Mouse (Mus musculus) adrenal gland, postnatal 10 days (tissue): ENCODE measurements at regions not wholly inside any gene's neighbourhood (a gene's known extent, or its start where the extent isn't known, plus 50 kb on each side); places are given as distances from the start of the nearest gene placed in this dataset.

ENCODE experiments used
- DNase-seq: peaks from one replicate; pipeline ENCODE4 v3.0.0; 2021; ENCODE audit warnings: mixed read lengths

GRCm38 (mm10) chr19:27563592-27563991, 134.0 kb upstream of the Pum3 start:
- DNase-seq: no peak

GRCm38 (mm10) chr19:27558199-27558598, 128.6 kb upstream of the Pum3 start:
- DNase-seq: no peak

- DNase-seq: no peak
Measured at GRCm38 (mm10) chr19:27556697-27557096, 127.1 kb upstream of the Pum3 start.

GRCm38 (mm10) chr19:27554841-27555240, 125.2 kb upstream of the Pum3 start:
- no peak for DNase-seq

GRCm38 (mm10) chr19:27553266-27553665, 123.6 kb upstream of the Pum3 start:
- no peak for DNase-seq

GRCm38 (mm10) chr19:27537746-27538145, 108.1 kb upstream of the Pum3 start:
- DNase-seq: no peak

- no peak for DNase-seq
Measured at GRCm38 (mm10) chr19:27537066-27537465, 107.4 kb upstream of the Pum3 start.

GRCm38 (mm10) chr19:27527940-27528558, 98.4 kb upstream of the Pum3 start:
- DNase-seq: no peak

- no peak for DNase-seq
Measured at GRCm38 (mm10) chr19:27519326-27520061, 89.9 kb upstream of the Pum3 start.

- peak; percentile 82 for DNase-seq
Measured at GRCm38 (mm10) chr19:27514267-27514666, 84.6 kb upstream of the Pum3 start.

GRCm38 (mm10) chr19:27513535-27513934, 83.9 kb upstream of the Pum3 start:
- DNase-seq: no peak

- no peak for DNase-seq
Measured at GRCm38 (mm10) chr19:27511340-27511739, 81.7 kb upstream of the Pum3 start.

GRCm38 (mm10) chr19:27509956-27510639, 80.5 kb upstream of the Pum3 start:
- no peak for DNase-seq

- no peak for DNase-seq
Measured at GRCm38 (mm10) chr19:27498278-27498677, 68.7 kb upstream of the Pum3 start.

GRCm38 (mm10) chr19:27492468-27492867, 62.8 kb upstream of the Pum3 start:
- DNase-seq: peak; percentile 22

GRCm38 (mm10) chr19:27491873-27492272, 62.2 kb upstream of the Pum3 start:
- no peak for DNase-seq

- DNase-seq: no peak
Measured at GRCm38 (mm10) chr19:27489053-27489452, 59.4 kb upstream of the Pum3 start.
